Mouse (Mus musculus): ENCODE data around the gene Znhit1. TPM values are rescaled to one million over a fixed set of nuclear protein-coding genes. Genes with fewer than 3 reads are reported as not detected.

Znhit1 gene
- 3.6 TPM for polyA plus RNA-seq (2014; fragmentation: Illumina TruSeq; extraction: RNeasy Lipid Tissue Mini Kit (QIAGEN cat#74804); ENCODE audit: low read depth, low replicate concordance)

DNA sequence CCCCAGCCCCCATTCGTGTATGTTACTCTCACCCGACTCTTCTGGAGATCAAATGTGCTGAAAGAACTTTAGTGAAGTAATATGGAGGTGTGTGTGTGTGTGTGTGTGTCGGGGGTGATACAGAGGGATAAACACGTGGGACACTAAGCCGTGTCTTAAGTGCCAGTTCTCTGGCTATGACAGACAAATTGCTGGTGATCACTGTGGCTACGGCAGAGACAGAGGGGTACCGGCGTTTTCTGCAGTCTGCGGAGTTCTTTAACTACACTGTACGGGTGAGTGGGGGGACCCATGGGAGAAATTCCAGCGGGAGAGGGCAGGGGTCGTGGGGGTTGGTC, at the start of gene Znhit1:
TSS of gene Znhit1 (minus strand) at position 88 of the 338 bp plus-strand sequence.

DNA sequence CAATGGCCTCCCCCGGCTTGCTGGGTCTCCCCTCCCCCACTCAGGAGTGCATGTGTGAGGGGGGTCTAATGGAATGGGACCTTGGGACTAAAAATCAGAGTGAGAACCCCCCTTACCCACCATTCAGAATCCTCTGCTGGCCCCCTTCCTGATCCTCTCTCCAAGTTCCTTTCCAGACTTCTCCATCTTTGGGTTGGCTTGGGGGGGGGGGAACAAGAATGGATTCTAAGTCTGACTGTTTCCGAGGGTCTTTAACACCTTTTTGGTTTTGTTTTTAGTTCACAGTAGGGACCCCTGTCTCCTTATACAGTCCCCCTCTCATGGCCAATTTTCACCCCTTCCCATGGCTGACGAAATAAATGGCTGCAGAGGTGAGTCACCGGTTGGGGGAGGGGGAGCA, 38.3 kb upstream of the Znhit1 start, which contains the start of gene Vgf:
TSS of gene Vgf (plus strand) at position 301 of the 400 bp plus-strand sequence.

DNA sequence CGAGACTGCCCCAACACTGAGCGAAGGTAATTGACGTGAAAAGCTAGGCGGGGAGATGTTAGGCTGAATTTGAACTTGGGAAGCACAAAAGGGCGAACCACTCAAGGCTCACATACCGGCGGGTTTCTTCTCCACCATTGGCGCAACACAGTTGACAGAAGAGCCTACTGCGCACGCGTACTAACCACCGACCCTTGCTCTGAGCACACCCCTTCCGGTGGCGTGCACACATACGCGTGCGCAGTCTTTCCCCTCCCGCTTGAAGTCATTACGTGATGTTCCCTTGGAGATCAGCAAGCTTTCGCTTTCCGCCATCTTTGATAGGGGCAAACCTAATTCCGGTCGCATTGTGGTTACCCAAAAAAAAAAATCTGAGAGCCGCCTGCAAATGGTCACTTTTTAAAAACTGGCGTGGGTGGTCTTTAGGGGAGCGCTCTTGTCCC, 1.1 kb downstream of the Znhit1 start, which contains the start of gene Plod3:
TSS of gene Plod3 (plus strand) at position 325 of the 443 bp plus-strand sequence.

DNA sequence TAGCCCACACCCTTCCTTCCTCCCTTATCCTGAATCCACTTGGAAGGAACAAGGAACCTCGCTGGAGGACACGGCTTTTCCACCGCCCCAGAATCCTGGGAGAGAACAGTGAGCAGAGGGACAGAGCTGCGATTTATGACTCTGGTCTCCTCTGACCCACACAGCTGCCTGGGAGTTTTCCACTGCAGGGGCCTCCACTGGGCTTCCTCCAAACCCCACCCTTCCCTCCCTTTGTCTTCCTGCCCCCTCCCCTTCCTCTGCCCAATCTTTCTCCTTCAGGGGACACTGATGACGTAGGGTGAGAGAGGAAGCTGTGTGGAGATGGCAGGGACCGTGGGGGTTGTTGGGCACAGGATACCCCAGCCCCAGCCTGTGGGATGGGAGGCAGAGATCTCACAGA, 21.5 kb downstream of the Znhit1 start, which contains the start of gene Cldn15:
TSS of gene Cldn15 (plus strand) at position 286 of the 400 bp plus-strand sequence.

DNA sequence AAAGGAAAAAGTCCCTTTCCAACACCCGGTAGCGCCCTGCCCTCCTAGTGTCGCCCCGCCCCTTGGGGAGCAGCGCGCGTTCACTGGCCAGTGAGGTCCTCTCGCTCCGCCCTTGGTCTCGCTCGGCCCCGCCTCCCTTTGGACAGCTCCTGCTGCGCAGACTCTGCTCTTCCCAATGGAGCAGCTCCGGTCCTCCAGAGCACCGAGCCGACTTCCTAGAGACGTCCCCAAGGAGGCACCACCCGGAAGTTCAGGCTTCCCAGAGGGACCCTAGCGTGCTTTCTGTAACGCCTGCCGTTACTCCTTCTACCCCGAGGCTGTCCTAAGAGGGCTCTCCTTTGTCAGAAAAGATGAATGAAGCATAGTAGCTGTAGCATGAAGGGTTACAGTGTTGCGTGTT, 34.8 kb downstream of the Znhit1 start, which contains the start of gene Fis1:
TSS of gene Fis1 (plus strand) at position 261 of the 400 bp plus-strand sequence.

Other genes starting within 250 kb of the Znhit1 start
- 0.32 TPM for gene Col26a1, start 104.8 kb downstream of the Znhit1 start, polyA plus RNA-seq (2014; fragmentation: Illumina TruSeq; extraction: RNeasy Lipid Tissue Mini Kit (QIAGEN cat#74804); ENCODE audit: low read depth, low replicate concordance)
- 6.5 TPM for gene Ift22, start 79.9 kb downstream of the Znhit1 start, polyA plus RNA-seq (2014; fragmentation: Illumina TruSeq; extraction: RNeasy Lipid Tissue Mini Kit (QIAGEN cat#74804); ENCODE audit: low read depth, low replicate concordance)
- gene Fis1, start 34.7 kb downstream of the Znhit1 start, polyA plus RNA-seq (2014; fragmentation: Illumina TruSeq; extraction: RNeasy Lipid Tissue Mini Kit (QIAGEN cat#74804); ENCODE audit: low read depth, low replicate concordance), result 9.4 TPM
- 4.0 TPM for gene Cldn15, start 21.4 kb downstream of the Znhit1 start, polyA plus RNA-seq (2014; fragmentation: Illumina TruSeq; extraction: RNeasy Lipid Tissue Mini Kit (QIAGEN cat#74804); ENCODE audit: low read depth, low replicate concordance)
- 1.3 TPM for gene Plod3, start 1.0 kb downstream of the Znhit1 start, polyA plus RNA-seq (2014; fragmentation: Illumina TruSeq; extraction: RNeasy Lipid Tissue Mini Kit (QIAGEN cat#74804); ENCODE audit: low read depth, low replicate concordance)
- not detected for gene Vgf, start 38.4 kb upstream of the Znhit1 start, polyA plus RNA-seq (2014; fragmentation: Illumina TruSeq; extraction: RNeasy Lipid Tissue Mini Kit (QIAGEN cat#74804); ENCODE audit: low read depth, low replicate concordance)
- 18.8 TPM for gene Ap1s1, start 58.1 kb upstream of the Znhit1 start, polyA plus RNA-seq (2014; fragmentation: Illumina TruSeq; extraction: RNeasy Lipid Tissue Mini Kit (QIAGEN cat#74804); ENCODE audit: low read depth, low replicate concordance)
- 1.3 TPM for gene Serpine1, start 84.2 kb upstream of the Znhit1 start, polyA plus RNA-seq (2014; fragmentation: Illumina TruSeq; extraction: RNeasy Lipid Tissue Mini Kit (QIAGEN cat#74804); ENCODE audit: low read depth, low replicate concordance)
- 15.4 TPM for gene Trim56, start 128.2 kb upstream of the Znhit1 start, polyA plus RNA-seq (2014; fragmentation: Illumina TruSeq; extraction: RNeasy Lipid Tissue Mini Kit (QIAGEN cat#74804); ENCODE audit: low read depth, low replicate concordance)
- not detected for gene Muc3, start 161.3 kb upstream of the Znhit1 start, polyA plus RNA-seq (2014; fragmentation: Illumina TruSeq; extraction: RNeasy Lipid Tissue Mini Kit (QIAGEN cat#74804); ENCODE audit: low read depth, low replicate concordance)
- gene Muc3a, start 224.4 kb upstream of the Znhit1 start, polyA plus RNA-seq (2014; fragmentation: Illumina TruSeq; extraction: RNeasy Lipid Tissue Mini Kit (QIAGEN cat#74804); ENCODE audit: low read depth, low replicate concordance), result not detected

All from kidney, adult 10 weeks (tissue).